Mouse (Mus musculus) MEL (cell line): ENCODE results near the gene Atxn2l. TPM values are rescaled to one million over a fixed set of nuclear protein-coding genes. Genes with fewer than 3 reads are reported as not detected.
A peak's percentile ranks its signal among the peaks of the same experiment; 100 is the strongest.

ENCODE experiments used
- DNase-seq: peaks from one replicate; pipeline ENCODE4 v3.0.0; 2011; ENCODE audit warnings: low read depth, low spot score
- H3K27ac ChIP-seq: 2 replicates; pipeline ENCODE4 v1.5.1; 2012; ENCODE audit warnings: low read depth, mild to moderate bottlenecking, control low read depth, low read length, moderate library complexity; ENCODE audit not compliant: control insufficient read depth
- H3K27me3 ChIP-seq, 2 experiments: fragments of 150-350 bp in 1 of 2; sonication (generic) in 1 of 2; 2 replicates each; pipeline ENCODE4 v1.6.1; 2012; ENCODE audit warnings: low read length in 2 of 2, mild to moderate bottlenecking in 2 of 2, improper control_type of control experiment in 1 of 2, moderate library complexity in 1 of 2; ENCODE audit not compliant: insufficient read depth in 2 of 2, control insufficient read depth in 1 of 2
- H3K36me3 ChIP-seq, 2 experiments: 2 replicates each; pipeline ENCODE4 v1.6.1; 2012 to 2014; ENCODE audit warnings: low read length in 2 of 2, improper control_type of control experiment in 1 of 2, inconsistent platforms in 1 of 2, mild to moderate bottlenecking in 1 of 2; ENCODE audit not compliant: insufficient read depth in 2 of 2, control insufficient read depth in 1 of 2
- H3K4me1 ChIP-seq, 2 experiments: fragments of 150-350 bp in 1 of 2; sonication (generic) in 1 of 2; 2 replicates each; pipeline ENCODE4 v1.6.1; 2012; ENCODE audit warnings: low read length in 2 of 2, improper control_type of control experiment in 1 of 2, mild to moderate bottlenecking in 1 of 2; ENCODE audit not compliant: insufficient read depth in 2 of 2, control insufficient read depth in 1 of 2
- H3K4me3 ChIP-seq, 2 experiments: fragments of 150-350 bp in 1 of 2; sonication (generic) in 1 of 2; 2 replicates each; pipeline ENCODE4 v1.5.1; 2012; ENCODE audit warnings: low read depth in 2 of 2, low read length in 2 of 2, mild to moderate bottlenecking in 2 of 2, moderate library complexity in 2 of 2, control low read depth in 1 of 2, improper control_type of control experiment in 1 of 2; ENCODE audit not compliant: control insufficient read depth in 1 of 2, insufficient read depth in 1 of 2
- H3K79me2 ChIP-seq: 2 replicates; pipeline ENCODE4 v1.6.1; 2012; ENCODE audit warnings: mild to moderate bottlenecking, low read length, moderate library complexity; ENCODE audit not compliant: control insufficient read depth, poor library complexity, insufficient read depth
- H3K9ac ChIP-seq: 2 replicates; pipeline ENCODE4 v1.6.1; 2012; ENCODE audit warnings: low read depth, mild to moderate bottlenecking, control low read depth, low read length, moderate library complexity; ENCODE audit not compliant: control insufficient read depth, poor library complexity, severe bottlenecking
- H3K9me3 ChIP-seq: fragments of 150-350 bp; sonication (generic); replicated peaks from 2 replicates; pipeline ENCODE4 v1.6.1; 2012; ENCODE audit warnings: mild to moderate bottlenecking, low read length, improper control_type of control experiment, moderate library complexity; ENCODE audit not compliant: insufficient read depth
- CHD2 ChIP-seq: IDR thresholded peaks from 2 replicates; pipeline ENCODE4 v1.6.1; 2011; ENCODE audit warnings: low read length, improper control_type of control experiment
- CTCF ChIP-seq, 3 experiments: IDR thresholded peaks in 2 of 3; conservative IDR thresholded peaks in 1 of 3; 2 replicates each; pipeline ENCODE4 v1.5.1; 2011 to 2012; ENCODE audit warnings: low read length in 3 of 3, low read depth in 2 of 3, mild to moderate bottlenecking in 2 of 3, improper control_type of control experiment in 1 of 3, inconsistent platforms in 1 of 3, mixed read lengths in 1 of 3, moderate library complexity in 1 of 3; ENCODE audit not compliant: control insufficient read depth in 1 of 3, insufficient read depth in 1 of 3, poor library complexity in 1 of 3, severe bottlenecking in 1 of 3
- E2F4 ChIP-seq: IDR thresholded peaks from 2 replicates; pipeline ENCODE4 v1.6.1; 2011; ENCODE audit warnings: low read depth, low read length, improper control_type of control experiment, borderline replicate concordance
- ELF1 ChIP-seq: IDR thresholded peaks from 2 replicates; pipeline ENCODE4 v1.6.1; 2014; ENCODE audit warnings: low read depth, mild to moderate bottlenecking, inconsistent platforms, low read length, improper control_type of control experiment, moderate library complexity
- EP300 ChIP-seq, 2 experiments: IDR thresholded peaks; 2 replicates each; pipeline ENCODE4 v1.6.1; 2011; ENCODE audit warnings: improper control_type of control experiment in 2 of 2, low read length in 2 of 2, low read depth in 1 of 2, mild to moderate bottlenecking in 1 of 2
- GATA1 ChIP-seq: IDR thresholded peaks from 2 replicates; pipeline ENCODE4 v1.6.1; 2011; ENCODE audit warnings: low read depth, low read length, improper control_type of control experiment
- HCFC1 ChIP-seq: IDR thresholded peaks from 2 replicates; pipeline ENCODE4 v1.6.1; 2012; ENCODE audit warnings: low read depth, mild to moderate bottlenecking, inconsistent platforms, low read length, improper control_type of control experiment, moderate library complexity
- JUND ChIP-seq: IDR thresholded peaks from 2 replicates; pipeline ENCODE4 v1.6.1; 2011; ENCODE audit warnings: low read depth, mild to moderate bottlenecking, improper control_type of control experiment, low read length
- MAFK ChIP-seq: IDR thresholded peaks from 2 replicates; pipeline ENCODE4 v1.6.1; 2011; ENCODE audit warnings: low read depth, mild to moderate bottlenecking, low read length, improper control_type of control experiment, borderline replicate concordance
- MAX ChIP-seq: IDR thresholded peaks from 2 replicates; pipeline ENCODE4 v1.6.1; 2011; ENCODE audit warnings: low read length, improper control_type of control experiment
- MEF2A ChIP-seq: IDR thresholded peaks from 2 replicates; pipeline ENCODE4 v1.6.1; 2014; ENCODE audit warnings: low read depth, mild to moderate bottlenecking, inconsistent platforms, low read length, improper control_type of control experiment; ENCODE audit not compliant: poor library complexity, insufficient replicate concordance, severe bottlenecking; ENCODE audit errors: extremely low read depth
- MXI1 ChIP-seq: IDR thresholded peaks from 2 replicates; pipeline ENCODE4 v1.6.1; 2011; ENCODE audit warnings: mild to moderate bottlenecking, low read depth, low read length, improper control_type of control experiment
- POLR2A ChIP-seq, 2 experiments: IDR thresholded peaks; 2 replicates each; pipeline ENCODE4 v1.6.1; 2011 to 2012; ENCODE audit warnings: low read length in 2 of 2, mild to moderate bottlenecking in 2 of 2, control low read depth in 1 of 2, improper control_type of control experiment in 1 of 2, low read depth in 1 of 2, moderate library complexity in 1 of 2; ENCODE audit not compliant: control insufficient read depth in 1 of 2, insufficient read depth in 1 of 2, poor library complexity in 1 of 2
- POLR2AphosphoS2 ChIP-seq: IDR thresholded peaks from 2 replicates; pipeline ENCODE4 v1.6.1; 2011; ENCODE audit warnings: low read length, improper control_type of control experiment
- RAD21 ChIP-seq: IDR thresholded peaks from 2 replicates; pipeline ENCODE4 v1.6.1; 2011; ENCODE audit warnings: mild to moderate bottlenecking, low read depth, low read length, improper control_type of control experiment
- RCOR1 ChIP-seq: IDR thresholded peaks from 2 replicates; pipeline ENCODE4 v1.6.1; 2012; ENCODE audit warnings: low read depth, mild to moderate bottlenecking, inconsistent platforms, low read length, improper control_type of control experiment
- SIN3A ChIP-seq: IDR thresholded peaks from 2 replicates; pipeline ENCODE4 v1.6.1; 2012; ENCODE audit warnings: low read length, improper control_type of control experiment, inconsistent platforms
- SMC3 ChIP-seq: IDR thresholded peaks from 2 replicates; pipeline ENCODE4 v1.6.1; 2011; ENCODE audit warnings: low read depth, low read length, improper control_type of control experiment
- TCF12 ChIP-seq: IDR thresholded peaks from 2 replicates; pipeline ENCODE4 v1.6.1; 2014; ENCODE audit warnings: low read depth, mild to moderate bottlenecking, inconsistent platforms, low read length, improper control_type of control experiment, moderate library complexity
- ZC3H11A ChIP-seq: IDR thresholded peaks from 2 replicates; pipeline ENCODE4 v1.6.1; 2012; ENCODE audit warnings: low read depth, mild to moderate bottlenecking, inconsistent platforms, low read length, improper control_type of control experiment
- ZMIZ1 ChIP-seq: IDR thresholded peaks from 2 replicates; pipeline ENCODE4 v1.6.1; 2012; ENCODE audit warnings: low read depth, mild to moderate bottlenecking, inconsistent platforms, low read length, improper control_type of control experiment, moderate library complexity
- ZNF384 ChIP-seq: IDR thresholded peaks from 2 replicates; pipeline ENCODE4 v1.6.1; 2012; ENCODE audit warnings: low read depth, mild to moderate bottlenecking, inconsistent platforms, low read length, improper control_type of control experiment
- polyA plus RNA-seq, 2 experiments: library from polyadenylated mRNA; stranded (reverse) in 1 of 2; unstranded in 1 of 2; fragments of >175 nt in 1 of 2; fragments of >200 nt in 1 of 2; gene quantifications; 2 replicates each; pipeline versions ENCODE4 v1.2.1 to v1.2.4; 2012; ENCODE audit warnings: low replicate concordance in 2 of 2, low read depth in 1 of 2; ENCODE audit not compliant: insufficient read length in 2 of 2, insufficient read depth in 1 of 2, missing spikeins in 1 of 2
- total RNA-seq: library from RNA; depleted of rRNA; stranded (reverse); fragments of 300-350 nt; gene quantifications from 2 replicates; pipeline ENCODE4 v1.2.3, GENCODE M21; 2012

Atxn2l gene
- total and polyA plus RNA-seq, 3 experiments, result 40.8 to 821 (median 218) TPM

GRCm38 (mm10) chr7:126528166-126528577 is 24.9 kb upstream of the Atxn2l start:
- TF ChIP-seq SIN3A (peak; percentile 40; the same call in 1 of the 2 replicates), ZMIZ1 (no peak), SMC3 (peak; percentile 93), MXI1 (no peak), ZC3H11A (peak; percentile 96), CTCF (IDR thresholded peaks at IDR 0.05 in 2 of 3, conservative IDR thresholded peaks at IDR 0.05 in 1 of 3; ENCODE audit: control insufficient read depth in 1 of 3, insufficient read depth in 1 of 3, low read depth in 2 of 3, low read length in 3 of 3, poor library complexity in 1 of 3, severe bottlenecking in 1 of 3) (peak; percentile 42 to 93 (median 58)), GATA1 (peak; percentile 65; the same call in 1 of the 2 replicates), MAFK (peak; percentile 59; the same call in 1 of the 2 replicates), TCF12 (no peak), ELF1 (no peak), RCOR1 (no peak), RAD21 (peak; percentile 98)
- DNase-seq, result peak; percentile 62
- no peaks in the 10 kb centered on the region for H3K36me3 ChIP-seq
- no peaks in the 10 kb centered on the region; a peak in 1 of 4 replicates for H3K27me3 ChIP-seq
- no peaks in the 10 kb centered on the region for H3K4me1 ChIP-seq
- no peak overlapping the region for H3K27ac ChIP-seq
- no peaks in the 10 kb centered on the region for H3K79me2 ChIP-seq
- H3K9me3 ChIP-seq, result no peaks in the 10 kb centered on the region
- H3K4me3 ChIP-seq, result no peak overlapping the region
- H3K9ac ChIP-seq, result no peak overlapping the region

GRCm38 (mm10) chr7:126523316-126523715 is 20.1 kb upstream of the Atxn2l start:
- no peak overlapping the region for H3K4me3 ChIP-seq
- no peak overlapping the region for H3K9ac ChIP-seq

More at GRCm38 (mm10) chr7:126523316-126523715, 20.1 kb upstream of the Atxn2l start:
- Histone ChIP-seq H3K36me3 (no peaks in the 10 kb centered on the region), H3K27me3 (peaks cover 0 to 2% of the 10 kb centered on the region in 2 experiments; a peak in 2 of 4 replicates), H3K9me3 (no peaks in the 10 kb centered on the region), H3K4me1 (peaks cover 0 to 10% of the 10 kb centered on the region in 2 experiments; a peak in 2 of 4 replicates)
- DNase-seq, result no peak
- no peak for TF ChIP-seq MXI1
- no peak for TF ChIP-seq SIN3A
- no peak for TF ChIP-seq ZNF384
- no peak for TF ChIP-seq POLR2AphosphoS2
- TF ChIP-seq MAX, result no peak
- no peak for TF ChIP-seq JUND
- no peak for TF ChIP-seq ZMIZ1
- TF ChIP-seq EP300 (IDR thresholded peaks at IDR 0.05; ENCODE audit: low read depth in 1 of 2, low read length in 2 of 2), result no peak
- no peak for TF ChIP-seq POLR2A (IDR thresholded peaks at IDR 0.05; ENCODE audit: control insufficient read depth in 1 of 2, insufficient read depth in 1 of 2, low read depth in 1 of 2, low read length in 2 of 2, poor library complexity in 1 of 2)
- no peak for TF ChIP-seq RAD21
- no peak for TF ChIP-seq CHD2
- TF ChIP-seq E2F4, result no peak
- TF ChIP-seq MEF2A, result no peak
- no peak for TF ChIP-seq HCFC1
- TF ChIP-seq, all 39 proteins: peak for 0
- Histone ChIP-seq H3K27ac (no peak overlapping the region), H3K79me2 (no peaks in the 10 kb centered on the region)
